Mouse (Mus musculus): ENCODE measurements at regions not wholly inside any gene's neighbourhood (a gene's known extent, or its start where the extent isn't known, plus 50 kb on each side); places are given as distances from the start of the nearest gene placed in this dataset.

GRCm38 (mm10) chr2:178992334-178993116 lies 449.7 kb upstream of the Cdh4 start:
- DNase-seq (ENCODE audit: low spot score in 2 of 2): no peak

GRCm38 (mm10) chr2:178997921-178998320 lies 444.3 kb upstream of the Cdh4 start:
- DNase-seq (ENCODE audit: low spot score in 2 of 2): no peak

- DNase-seq (ENCODE audit: low spot score in 2 of 2): no peak
Measured at GRCm38 (mm10) chr2:179000448-179001081, 441.7 kb upstream of the Cdh4 start.

GRCm38 (mm10) chr2:179007766-179008165 lies 434.5 kb upstream of the Cdh4 start:
- no peak for DNase-seq (ENCODE audit: low spot score in 2 of 2)

GRCm38 (mm10) chr2:179013891-179014593 lies 428.2 kb upstream of the Cdh4 start:
- DNase-seq (ENCODE audit: low spot score in 2 of 2): no peak

GRCm38 (mm10) chr2:179022675-179023194 lies 419.5 kb upstream of the Cdh4 start:
- DNase-seq (ENCODE audit: low spot score in 2 of 2): no peak

- DNase-seq (ENCODE audit: low spot score in 2 of 2): no peak
Measured at GRCm38 (mm10) chr2:179024225-179024624, 418.0 kb upstream of the Cdh4 start.

GRCm38 (mm10) chr2:179033171-179033570 lies 409.1 kb upstream of the Cdh4 start:
- DNase-seq (ENCODE audit: low spot score in 2 of 2): no peak

GRCm38 (mm10) chr2:179035446-179035845 lies 406.8 kb upstream of the Cdh4 start:
- DNase-seq (ENCODE audit: low spot score in 2 of 2): no peak

GRCm38 (mm10) chr2:179039697-179040096 lies 402.5 kb upstream of the Cdh4 start:
- DNase-seq (ENCODE audit: low spot score in 2 of 2): no peak

- peak in 1 of 2 experiments; percentile 19 for DNase-seq (ENCODE audit: low spot score in 2 of 2)
Measured at GRCm38 (mm10) chr2:179043671-179044070, 398.6 kb upstream of the Cdh4 start.

- no peak for DNase-seq (ENCODE audit: low spot score in 2 of 2)
Measured at GRCm38 (mm10) chr2:179045361-179045760, 396.9 kb upstream of the Cdh4 start.

- DNase-seq (ENCODE audit: low spot score in 2 of 2): no peak
Measured at GRCm38 (mm10) chr2:179054441-179054840, 387.8 kb upstream of the Cdh4 start.

GRCm38 (mm10) chr2:179064616-179065015 lies 377.6 kb upstream of the Cdh4 start:
- DNase-seq (ENCODE audit: low spot score in 2 of 2): no peak

GRCm38 (mm10) chr2:179069520-179069919 lies 372.7 kb upstream of the Cdh4 start:
- DNase-seq (ENCODE audit: low spot score in 2 of 2): no peak

- DNase-seq (ENCODE audit: low spot score in 2 of 2): no peak
Measured at GRCm38 (mm10) chr2:179070346-179070745, 371.9 kb upstream of the Cdh4 start.

GRCm38 (mm10) chr2:179080462-179081274 lies 361.6 kb upstream of the Cdh4 start:
- DNase-seq (ENCODE audit: low spot score in 2 of 2): no peak

GRCm38 (mm10) chr2:179086915-179087314 lies 355.3 kb upstream of the Cdh4 start:
- DNase-seq (ENCODE audit: low spot score in 2 of 2): no peak

GRCm38 (mm10) chr2:179091480-179091879 lies 350.8 kb upstream of the Cdh4 start:
- no peak for DNase-seq (ENCODE audit: low spot score in 2 of 2)

GRCm38 (mm10) chr2:179093996-179094395 lies 348.2 kb upstream of the Cdh4 start:
- DNase-seq (ENCODE audit: low spot score in 2 of 2): peak in 1 of 2 experiments; percentile 8

- no peak for DNase-seq (ENCODE audit: low spot score in 2 of 2)
Measured at GRCm38 (mm10) chr2:179095981-179096380, 346.2 kb upstream of the Cdh4 start.

- no peak for DNase-seq (ENCODE audit: low spot score in 2 of 2)
Measured at GRCm38 (mm10) chr2:179096861-179097260, 345.4 kb upstream of the Cdh4 start.

All from frontal cortex, postnatal 10 days (tissue).